Mouse (Mus musculus) thymus, postnatal 14 days (tissue): ENCODE data around the gene Slc9a3r1.

ENCODE experiments used
- DNase-seq: peaks from one replicate; pipeline ENCODE4 v3.0.0; 2021

The Slc9a3r1 gene

GRCm38 (mm10) chr11:115163568-115164150 is 518 bp downstream of the Slc9a3r1 start:
- peak; percentile 86 for DNase-seq

- DNase-seq = no peak
Observed at GRCm38 (mm10) chr11:115164341-115164975, 1.3 kb downstream of the Slc9a3r1 start.

DNA sequence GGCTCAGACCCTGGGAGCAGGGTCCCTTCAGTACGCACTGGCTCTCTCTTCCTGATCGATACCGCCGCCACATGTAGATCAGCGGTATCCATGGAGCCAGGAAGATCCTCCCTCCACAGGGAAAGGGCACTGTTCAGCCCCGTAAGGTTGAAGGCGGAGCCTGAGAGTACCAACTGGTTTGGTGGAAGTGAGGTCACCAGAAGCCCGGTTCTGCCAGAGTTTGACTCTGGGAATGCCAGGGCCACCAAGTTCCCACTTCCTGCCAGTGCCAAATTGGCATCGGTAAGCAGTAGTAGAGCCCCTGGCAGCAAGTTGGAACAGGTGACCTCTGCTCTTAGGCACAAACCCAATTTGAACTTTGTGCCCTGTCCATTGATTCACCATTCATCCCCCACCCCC is 1.8 kb downstream of the Slc9a3r1 start:
- peak; percentile 33 for DNase-seq

DNA sequence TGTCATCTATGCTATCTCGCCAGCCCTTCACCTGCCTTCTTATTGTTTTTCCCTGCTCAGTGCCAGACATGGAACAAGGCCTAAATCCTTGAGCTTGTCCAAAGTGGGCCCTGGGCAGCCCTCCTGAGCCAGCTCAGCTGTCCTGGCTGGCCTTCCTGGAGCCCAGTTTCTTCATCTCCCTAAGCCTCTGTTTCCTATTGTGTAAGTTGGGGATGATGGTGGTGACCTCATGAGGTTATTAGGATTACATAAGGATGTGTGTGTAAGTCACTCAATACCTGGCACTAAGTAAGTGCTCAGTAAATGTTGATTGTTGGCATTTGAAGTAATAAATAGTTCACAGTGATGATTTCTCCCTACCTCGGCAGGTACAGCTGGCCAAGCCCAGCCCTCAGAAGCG is 3.6 kb downstream of the Slc9a3r1 start:
- DNase-seq = no peak

- DNase-seq = no peak
Observed at GRCm38 (mm10) chr11:115167631-115168249, 4.6 kb downstream of the Slc9a3r1 start.

DNA sequence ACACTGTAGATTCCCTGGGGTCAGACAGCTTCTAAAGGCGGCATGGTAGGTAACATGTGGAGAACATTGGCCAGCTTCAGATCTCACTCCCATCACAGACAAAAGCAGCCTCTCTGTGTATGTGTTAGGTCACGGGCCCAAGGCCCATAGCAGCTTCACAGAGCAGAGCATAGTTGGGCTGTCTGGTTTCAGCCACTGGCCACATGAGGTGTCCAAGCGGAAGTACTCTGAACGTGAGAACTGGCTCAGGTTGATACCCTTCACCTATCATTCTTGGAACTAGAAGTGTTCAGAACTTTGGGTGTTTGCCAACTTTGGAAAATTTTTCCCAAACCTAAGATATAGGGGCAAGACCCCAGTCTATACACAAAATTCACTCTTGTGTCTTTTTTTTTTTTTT is 6.3 kb downstream of the Slc9a3r1 start:
- DNase-seq = no peak

- no peak for DNase-seq
Observed at GRCm38 (mm10) chr11:115171125-115171524, 8.0 kb downstream of the Slc9a3r1 start.

- no peak for DNase-seq
Observed at GRCm38 (mm10) chr11:115172825-115173287, 9.7 kb downstream of the Slc9a3r1 start.

DNA sequence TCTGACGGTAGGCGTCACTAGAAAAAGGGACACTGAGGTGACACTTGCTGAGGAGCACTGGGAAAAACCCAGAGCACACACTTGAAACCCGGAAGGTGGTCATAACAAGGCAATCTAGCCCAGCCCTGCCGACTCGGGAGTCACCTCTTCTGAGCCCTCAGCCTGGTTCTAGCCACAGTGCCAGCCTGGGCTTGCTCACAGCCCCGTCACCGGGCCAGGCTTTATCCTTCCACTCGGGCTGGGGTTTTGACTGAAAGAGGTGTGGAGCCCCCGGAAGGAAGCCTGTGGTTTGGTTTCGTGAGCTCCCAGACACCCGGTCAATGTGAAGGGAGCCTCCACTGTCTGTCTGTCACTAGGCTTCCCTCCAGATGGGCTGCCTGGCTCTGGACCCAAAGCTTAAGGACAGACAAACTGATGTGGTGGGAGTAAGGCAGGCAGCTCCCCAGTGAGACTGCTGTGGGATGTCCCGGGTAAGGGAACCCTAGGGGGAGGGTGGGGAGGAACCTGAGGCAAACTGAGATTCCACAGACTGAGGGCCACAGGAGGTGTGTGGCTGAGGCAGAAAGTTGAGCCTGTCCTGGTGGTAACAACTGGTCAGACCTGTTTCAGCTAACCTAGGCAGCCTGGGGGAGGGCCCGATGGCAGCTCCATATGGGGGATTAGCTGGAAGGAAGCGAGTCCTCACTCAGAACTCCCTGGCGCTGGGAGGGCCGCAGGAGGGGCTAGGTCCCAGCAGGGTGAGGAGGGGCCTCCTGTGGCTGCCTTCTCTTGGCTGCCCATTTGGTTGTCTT is 10.6 kb downstream of the Slc9a3r1 start:
- peak; percentile 60 for DNase-seq

- no peak for DNase-seq
Observed at GRCm38 (mm10) chr11:115176399-115177190, 13.5 kb downstream of the Slc9a3r1 start.

DNA sequence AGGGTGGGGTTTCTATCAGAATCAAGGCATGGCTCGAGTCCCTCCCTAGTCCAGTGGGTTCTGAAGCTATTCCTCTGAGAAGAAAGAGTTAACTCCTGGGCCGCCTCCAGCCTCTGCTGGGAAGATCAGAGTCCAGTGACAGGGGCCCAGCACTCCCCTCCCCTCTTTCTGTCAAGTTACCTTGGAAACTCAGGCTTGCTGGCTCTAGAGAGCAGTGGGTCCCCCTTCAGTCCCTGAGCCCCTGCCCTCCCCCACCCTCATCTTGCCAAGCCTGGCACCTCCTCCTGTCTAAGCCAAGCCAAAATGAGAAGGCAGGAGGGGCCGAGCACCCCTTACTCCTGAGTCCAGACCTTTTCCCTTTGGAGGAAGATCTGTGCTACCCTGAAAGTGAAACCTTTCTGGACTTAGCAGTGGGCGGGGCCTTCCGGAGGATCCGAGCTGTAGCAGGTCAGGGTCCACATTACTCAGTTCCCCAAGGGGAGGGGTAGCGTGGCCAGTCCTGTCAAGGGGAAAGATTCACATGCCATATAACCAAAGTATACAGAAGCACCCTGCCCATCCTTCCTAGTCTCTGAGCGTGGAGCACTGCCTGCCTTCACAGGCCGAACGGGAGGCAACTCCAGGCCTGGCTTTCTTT is 14.5 kb downstream of the Slc9a3r1 start:
- DNase-seq = no peak

DNA sequence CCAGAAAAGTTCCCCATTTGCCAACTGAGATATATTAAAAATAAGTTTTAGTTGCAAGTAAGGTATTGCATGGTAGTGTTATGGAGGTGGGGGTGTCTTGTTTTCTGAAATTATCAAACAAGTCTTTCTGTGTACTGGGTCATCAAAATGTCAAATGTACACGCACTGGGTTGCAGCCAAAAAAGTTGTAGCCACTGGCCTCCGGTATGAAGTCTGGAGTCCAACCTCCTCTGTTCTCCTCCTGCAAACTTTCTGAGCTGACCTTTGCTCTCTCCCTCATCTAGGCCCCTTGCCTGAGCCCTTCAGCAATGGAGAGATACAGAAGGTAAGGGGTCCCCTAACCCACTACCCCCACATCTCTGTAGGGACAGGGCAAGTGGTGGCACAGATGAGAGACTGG is 15.6 kb downstream of the Slc9a3r1 start:
- DNase-seq = no peak

- DNase-seq = no peak
Observed at GRCm38 (mm10) chr11:115179191-115179590, 16.1 kb downstream of the Slc9a3r1 start.

GRCm38 (mm10) chr11:115179881-115180280 is 16.7 kb downstream of the Slc9a3r1 start:
- no peak for DNase-seq

DNA sequence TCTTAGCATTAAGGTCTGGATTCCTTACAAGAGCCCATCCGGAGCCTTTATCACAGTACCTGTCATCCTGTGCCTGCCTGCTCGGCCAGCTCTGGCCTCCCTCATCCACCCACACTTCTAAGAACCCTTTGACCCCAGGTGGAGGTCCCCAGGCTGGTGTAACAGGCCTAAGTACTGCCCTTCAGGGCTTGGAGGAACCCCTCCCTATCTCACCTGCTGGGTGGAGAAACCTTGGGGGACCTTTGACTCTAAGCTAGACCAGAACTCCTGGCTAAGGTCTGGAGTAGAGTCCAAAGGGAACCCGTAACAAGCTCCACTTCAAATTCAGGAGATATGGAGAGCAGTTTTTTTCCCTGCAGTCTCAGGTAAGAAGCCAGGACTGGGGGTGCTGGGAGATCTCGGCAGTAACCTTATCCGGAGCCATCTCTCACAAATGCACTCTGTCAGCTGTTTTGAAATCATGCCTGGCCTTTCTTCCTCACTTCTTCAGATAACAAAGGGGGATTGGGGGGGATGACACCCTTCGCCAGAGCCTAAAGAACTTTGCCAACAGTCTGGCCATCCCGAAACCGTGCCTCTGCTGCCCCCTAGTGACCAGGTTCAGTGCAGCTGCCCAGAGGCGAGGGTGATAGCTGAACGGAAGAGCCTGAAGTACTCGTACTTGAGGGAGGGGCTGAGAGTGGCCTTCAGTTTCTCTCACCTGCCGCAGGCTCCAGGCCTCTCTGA is 18.9 kb downstream of the Slc9a3r1 start:
- DNase-seq = peak; percentile 93

DNA sequence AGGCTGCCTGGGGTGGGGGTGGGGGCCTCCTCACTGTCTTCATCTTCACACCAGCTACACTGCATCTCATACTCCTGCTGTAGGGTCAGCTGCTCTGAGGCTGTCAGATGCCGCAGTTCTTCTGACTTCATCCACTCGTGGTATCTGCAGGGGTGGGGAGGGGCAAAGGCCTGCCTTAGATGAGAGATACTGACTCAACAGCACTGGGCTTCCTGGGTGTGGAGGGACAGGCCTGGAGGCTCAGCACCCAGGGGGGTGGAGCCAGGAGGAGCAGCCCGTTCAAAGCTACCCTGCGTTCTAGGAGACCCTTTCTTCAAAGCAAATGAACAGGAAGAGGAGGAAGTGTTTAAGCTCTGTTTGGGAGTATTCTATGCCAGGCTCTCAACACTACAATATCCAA is 21.8 kb downstream of the Slc9a3r1 start:
- peak; percentile 47 for DNase-seq

- DNase-seq = peak; percentile 100
Observed at GRCm38 (mm10) chr11:115187224-115187639, 24.1 kb downstream of the Slc9a3r1 start, which contains the start of gene Tmem104. Gene Tmem104, plus strand, starts transcription at chr11:115187487.

- DNase-seq = peak; percentile 36
Observed at GRCm38 (mm10) chr11:115187693-115188092, 24.6 kb downstream of the Slc9a3r1 start, which contains the start of gene Nat9. Gene Nat9, minus strand, starts transcription at chr11:115187859.

GRCm38 (mm10) chr11:115188539-115189231 is 25.5 kb downstream of the Slc9a3r1 start:
- DNase-seq = no peak

GRCm38 (mm10) chr11:115189304-115189703 is 26.2 kb downstream of the Slc9a3r1 start:
- DNase-seq = no peak

DNA sequence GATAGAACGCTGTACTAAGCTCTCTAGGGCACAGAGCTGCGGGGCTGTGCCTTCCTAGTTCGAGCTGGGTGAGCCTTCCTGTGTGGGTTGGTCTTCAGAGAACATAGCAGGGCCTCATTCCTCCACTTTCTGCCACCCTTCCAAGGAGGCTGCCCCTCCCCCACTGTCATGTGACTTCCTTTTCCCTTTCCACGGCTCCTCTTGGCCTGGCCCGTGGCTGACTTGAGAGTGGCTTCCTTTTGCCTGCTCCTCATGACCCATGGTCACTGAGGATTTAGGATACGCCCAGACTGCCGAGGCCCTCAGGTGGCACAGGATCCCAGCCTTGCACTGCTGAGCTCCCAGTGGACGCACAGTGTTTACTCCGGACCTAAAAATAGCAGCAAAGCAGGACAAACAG is 29.0 kb downstream of the Slc9a3r1 start:
- peak; percentile 37 for DNase-seq
